Mouse (Mus musculus): ENCODE data around the gene Pde1a. TPM values are rescaled to one million over a fixed set of nuclear protein-coding genes. Genes with fewer than 3 reads are reported as not detected.

Gene Pde1a
- total and polyA plus RNA-seq, 3 experiments = 2.3 to 18.8 (median 10.3) TPM

GRCm38 (mm10) chr2:79815708-79816484, 313.4 kb downstream of the Pde1a start:
- DNase-seq = no peak

GRCm38 (mm10) chr2:79798627-79799026, 330.6 kb downstream of the Pde1a start:
- no peak for DNase-seq

GRCm38 (mm10) chr2:79797444-79797843, 331.8 kb downstream of the Pde1a start:
- peak; percentile 6 for DNase-seq

- no peak for DNase-seq
These were observed 336.1 kb downstream of the Pde1a start for GRCm38 (mm10) chr2:79793186-79793585.

GRCm38 (mm10) chr2:79786467-79786866, 342.8 kb downstream of the Pde1a start:
- DNase-seq = no peak

- DNase-seq = no peak
These were observed 343.6 kb downstream of the Pde1a start for GRCm38 (mm10) chr2:79785541-79786134.

Other genes starting within 250 kb of the Pde1a start
- not detected for gene Prdx6b, start 163.0 kb upstream of the Pde1a start, total RNA-seq (2021)
- gene Prdx6b, start 163.0 kb upstream of the Pde1a start, polyA plus RNA-seq (2012; rRNA removed) = not detected in 2 replicates
- gene Dnajc10, start 186.0 kb upstream of the Pde1a start, total RNA-seq (2021) = 10 to 100 TPM; 40.0 to 57.3 TPM
- gene Dnajc10, start 186.0 kb upstream of the Pde1a start, polyA plus RNA-seq (2012; rRNA removed) = 34.4 and 40.2 TPM in 2 replicates